Mouse (Mus musculus) adrenal gland (tissue): ENCODE measurements around the gene Robo1.

ENCODE experiments used
- intact Hi-C: fragments of 180-260 bp; cut with DNase I; formaldehyde crosslinking; loops from one replicate; pipeline ENCODE4 v1.15.1; 2025

The Robo1 gene

GRCm38 (mm10) chr16:72721713-72722481 is 413.8 kb downstream of the Robo1 start:
- intact Hi-C loops: no loop called here

GRCm38 (mm10) chr16:72734234-72734633 is 426.1 kb downstream of the Robo1 start:
- intact Hi-C loops: no loop called here

- intact Hi-C loops: no loop called here
These were observed 427.1 kb downstream of the Robo1 start for GRCm38 (mm10) chr16:72735175-72735574.

GRCm38 (mm10) chr16:72735588-72735987 is 427.5 kb downstream of the Robo1 start:
- intact Hi-C loops: no loop called here

- intact Hi-C loops: no loop called here
These were observed 429.0 kb downstream of the Robo1 start for GRCm38 (mm10) chr16:72737154-72737553.

- intact Hi-C loops: no loop called here
These were observed 432.1 kb downstream of the Robo1 start for GRCm38 (mm10) chr16:72740218-72740617.

GRCm38 (mm10) chr16:72747696-72748095 is 439.6 kb downstream of the Robo1 start:
- intact Hi-C loops: no loop called here

GRCm38 (mm10) chr16:72765128-72765913 is 457.2 kb downstream of the Robo1 start:
- intact Hi-C loops: no loop called here

- intact Hi-C loops: no loop called here
These were observed 461.2 kb downstream of the Robo1 start for GRCm38 (mm10) chr16:72769214-72769834.

GRCm38 (mm10) chr16:72772348-72772747 is 464.2 kb downstream of the Robo1 start:
- intact Hi-C loops: no loop called here

GRCm38 (mm10) chr16:72773034-72773433 is 464.9 kb downstream of the Robo1 start:
- intact Hi-C loops: no loop called here

- intact Hi-C loops: no loop called here
These were observed 470.4 kb downstream of the Robo1 start for GRCm38 (mm10) chr16:72778520-72778919.

GRCm38 (mm10) chr16:72782171-72782570 is 474.1 kb downstream of the Robo1 start:
- intact Hi-C loops: no loop called here

GRCm38 (mm10) chr16:72786079-72786478 is 478.0 kb downstream of the Robo1 start:
- intact Hi-C loops: no loop called here

- intact Hi-C loops: no loop called here
These were observed 478.5 kb downstream of the Robo1 start for GRCm38 (mm10) chr16:72786636-72787035.

- intact Hi-C loops: no loop called here
These were observed 479.9 kb downstream of the Robo1 start for GRCm38 (mm10) chr16:72788017-72788416.

- intact Hi-C loops: no loop called here
These were observed 483.1 kb downstream of the Robo1 start for GRCm38 (mm10) chr16:72791181-72791705.

- intact Hi-C loops: no loop called here
These were observed 486.7 kb downstream of the Robo1 start for GRCm38 (mm10) chr16:72794692-72795378.

- intact Hi-C loops: no loop called here
These were observed 487.2 kb downstream of the Robo1 start for GRCm38 (mm10) chr16:72795379-72795712.

GRCm38 (mm10) chr16:72798405-72798949 is 490.4 kb downstream of the Robo1 start:
- intact Hi-C loops: no loop called here

GRCm38 (mm10) chr16:72800121-72800749 is 492.1 kb downstream of the Robo1 start:
- intact Hi-C loops: no loop called here
